Mouse (Mus musculus): ENCODE results near the gene Gm49337.

- TF ChIP-seq POLR2A (IDR thresholded peaks at IDR 0.05; ENCODE audit: borderline replicate concordance, extremely low read depth, low read depth, low read length) (no peak), CTCF (IDR thresholded peaks at IDR 0.05; ENCODE audit: insufficient read depth, low read length) (peak; percentile 30; the same call in 1 of the 2 replicates)
Observed at GRCm38 (mm10) chr4:116159912-116160311, 13.3 kb upstream of the Gm49337 start.

Data from lung, adult 2 months (tissue).